Comparison of ENCODE assay signal across 22 mouse cellular contexts in genomic region chr17:81134702-81135101, GRCm38 (mm10).
A peak's percentile ranks its signal among the peaks of the same experiment; 100 is the strongest.
DNase-seq lines count a peak whose midpoint lies in the region; ATAC-seq and TF ChIP-seq lines count a peak whose summit lies in the region.
"Had no signal": no experiment of that assay in that cellular context is flagged by ENCODE, and none has a peak within 500 bp of the region (broad histone marks: within the 10 kb centered on the region; RNA-seq: fewer than 3 reads in every experiment).

No protein-coding gene starts in this region.

- no peak overlapping the region for H3K9ac ChIP-seq in forebrain, postnatal 0 days
- H3K9ac ChIP-seq in forebrain, embryonic 16.5 days (replicated peaks; ENCODE audit: low read depth, low read length), result no peak overlapping the region
- H3K9ac ChIP-seq: embryonic facial prominence, embryonic 12.5 days; forebrain, embryonic 13.5 days; forebrain, embryonic 15.5 days had no signal

- TF ChIP-seq CTCF in forebrain, postnatal 0 days (IDR thresholded peaks at IDR 0.05; ENCODE audit: low read depth), result no peak
- TF ChIP-seq CTCF in brain, embryonic 14.5 days (IDR thresholded peaks at IDR 0.05; ENCODE audit: borderline replicate concordance, extremely low read depth, insufficient read depth, insufficient read length), result no peak

- H3K9me3 ChIP-seq in forebrain, postnatal 0 days (ENCODE audit: low read length), result no peaks in the 10 kb centered on the region
- no peaks in the 10 kb centered on the region for H3K9me3 ChIP-seq in forebrain, embryonic 16.5 days (ENCODE audit: control insufficient read depth, low read length)
- H3K9me3 ChIP-seq: embryonic facial prominence, embryonic 10.5 days; embryonic facial prominence, embryonic 12.5 days; forebrain, embryonic 13.5 days; forebrain, embryonic 15.5 days had no signal

- DNase-seq in forebrain, postnatal 0 days, result peak; percentile 25
- DNase-seq in kidney, postnatal 14 days, result peak; percentile 0
- DNase-seq in kidney, adult 11 months, result no peak
- DNase-seq in brain, embryonic 14.5 days (ENCODE audit: low read depth), result peak; percentile 9
- DNase-seq: adrenal gland, adult 8-10 months; adrenal gland, postnatal 14 days; adrenal gland, postnatal 36 days; B cell, adult 2 months; cerebellum, adult 11-12 months; cerebellum, adult 2 months; cerebellum, adult 9-10 months; cerebellum, postnatal 25 days had no signal

- H3K27me3 ChIP-seq in forebrain, postnatal 0 days (ENCODE audit: insufficient read depth, low read length), result no peaks in the 10 kb centered on the region
- H3K27me3 ChIP-seq in forebrain, embryonic 16.5 days (replicated peaks; ENCODE audit: control insufficient read depth, insufficient read depth, low read length), result no peaks in the 10 kb centered on the region
- H3K27me3 ChIP-seq: CH12.LX; embryonic facial prominence, embryonic 12.5 days; forebrain, embryonic 13.5 days; forebrain, embryonic 15.5 days had no signal

- no peaks in the 10 kb centered on the region for H3K4me1 ChIP-seq in forebrain, postnatal 0 days (ENCODE audit: insufficient read depth)
- no peaks in the 10 kb centered on the region for H3K4me1 ChIP-seq in forebrain, embryonic 16.5 days (replicated peaks; ENCODE audit: control insufficient read depth, insufficient read depth, low read length)
- H3K4me1 ChIP-seq: embryonic facial prominence, embryonic 10.5 days; embryonic facial prominence, embryonic 12.5 days; forebrain, embryonic 13.5 days; forebrain, embryonic 15.5 days had no signal

- H3K4me2 ChIP-seq in forebrain, postnatal 0 days (ENCODE audit: low read depth), result no peak overlapping the region
- no peak overlapping the region for H3K4me2 ChIP-seq in forebrain, embryonic 16.5 days (ENCODE audit: low read length)
- H3K4me2 ChIP-seq: embryonic facial prominence, embryonic 12.5 days; forebrain, embryonic 13.5 days; forebrain, embryonic 15.5 days had no signal

- WGBS in forebrain, postnatal 0 days, result 57% methylated on average over 6 of the region's 6 CpGs
- 70% methylated on average over 6 of the region's 6 CpGs for WGBS in forebrain, embryonic 16.5 days

- ATAC-seq in forebrain, postnatal 0 days, result peak; percentile 69
- no peak for ATAC-seq in forebrain, embryonic 16.5 days
- ATAC-seq: activated CD4-positive, CD25-positive, alpha-beta regulatory T cell, adult 4 months; CD4-positive, CD25-positive, alpha-beta regulatory T cell, adult 4 months; forebrain, embryonic 13.5 days; forebrain, embryonic 15.5 days; Patski had no signal

- no peak overlapping the region for H3K4me3 ChIP-seq in forebrain, postnatal 0 days (ENCODE audit: low read depth, low read length)
- no peak overlapping the region for H3K4me3 ChIP-seq in forebrain, embryonic 16.5 days (replicated peaks; ENCODE audit: low read length)
- H3K4me3 ChIP-seq: embryonic facial prominence, embryonic 10.5 days; embryonic facial prominence, embryonic 12.5 days; forebrain, embryonic 13.5 days; forebrain, embryonic 15.5 days had no signal

- H3K27ac ChIP-seq in forebrain, postnatal 0 days (ENCODE audit: low read depth, low read length), result no peak overlapping the region
- no peak overlapping the region for H3K27ac ChIP-seq in forebrain, embryonic 16.5 days (ENCODE audit: low read length)
- H3K27ac ChIP-seq: embryonic facial prominence, embryonic 10.5 days; embryonic facial prominence, embryonic 12.5 days; forebrain, embryonic 13.5 days; forebrain, embryonic 15.5 days had no signal

- no peaks in the 10 kb centered on the region for H3K36me3 ChIP-seq in forebrain, postnatal 0 days (ENCODE audit: insufficient read depth)
- H3K36me3 ChIP-seq in forebrain, embryonic 16.5 days (ENCODE audit: control insufficient read depth, insufficient read depth), result no peaks in the 10 kb centered on the region
- H3K36me3 ChIP-seq: embryonic facial prominence, embryonic 10.5 days; embryonic facial prominence, embryonic 12.5 days; forebrain, embryonic 15.5 days; G1E had no signal

- TF ChIP-seq POLR2A in brain, embryonic 14.5 days (IDR thresholded peaks at IDR 0.05; ENCODE audit: borderline replicate concordance, extremely low read depth, insufficient read depth, insufficient read length, poor library complexity, severe bottlenecking), result no peak
